Mouse (Mus musculus): ENCODE measurements around the gene Zkscan6.
A peak's percentile ranks its signal among the peaks of the same experiment; 100 is the strongest.

Zkscan6 gene

GRCm38 (mm10) chr11:65814381-65814780 is 7.4 kb downstream of the Zkscan6 start:
- DNase-seq, result no peak

- DNase-seq, result no peak
Observed at GRCm38 (mm10) chr11:65816237-65816636, 9.3 kb downstream of the Zkscan6 start.

- DNase-seq, result no peak
Observed at GRCm38 (mm10) chr11:65818193-65818592, 11.2 kb downstream of the Zkscan6 start.

GRCm38 (mm10) chr11:65820280-65820679 is 13.3 kb downstream of the Zkscan6 start:
- DNase-seq, result no peak

GRCm38 (mm10) chr11:65820877-65821276 is 13.9 kb downstream of the Zkscan6 start:
- DNase-seq, result peak; percentile 76

GRCm38 (mm10) chr11:65824556-65824955 is 17.6 kb downstream of the Zkscan6 start:
- DNase-seq, result peak; percentile 17

GRCm38 (mm10) chr11:65838999-65839398 is 32.0 kb downstream of the Zkscan6 start:
- peak; percentile 36 for DNase-seq

GRCm38 (mm10) chr11:65846446-65846845 is 39.5 kb downstream of the Zkscan6 start:
- no peak for DNase-seq

- peak; percentile 21 for DNase-seq
Observed at GRCm38 (mm10) chr11:65852066-65852465, 45.1 kb downstream of the Zkscan6 start.

GRCm38 (mm10) chr11:65861476-65861875 is 54.5 kb downstream of the Zkscan6 start:
- no peak for DNase-seq

- DNase-seq, result no peak
Observed at GRCm38 (mm10) chr11:65877146-65877775, 70.3 kb downstream of the Zkscan6 start.
